Mouse (Mus musculus) liver (tissue): ENCODE measurements around the gene Slc30a1.

Experiments
- DNase-seq: peaks from one replicate; pipeline ENCODE4 v3.0.0-alpha.2; 2020; ENCODE audit warnings: mixed read lengths

Gene Slc30a1

DNA sequence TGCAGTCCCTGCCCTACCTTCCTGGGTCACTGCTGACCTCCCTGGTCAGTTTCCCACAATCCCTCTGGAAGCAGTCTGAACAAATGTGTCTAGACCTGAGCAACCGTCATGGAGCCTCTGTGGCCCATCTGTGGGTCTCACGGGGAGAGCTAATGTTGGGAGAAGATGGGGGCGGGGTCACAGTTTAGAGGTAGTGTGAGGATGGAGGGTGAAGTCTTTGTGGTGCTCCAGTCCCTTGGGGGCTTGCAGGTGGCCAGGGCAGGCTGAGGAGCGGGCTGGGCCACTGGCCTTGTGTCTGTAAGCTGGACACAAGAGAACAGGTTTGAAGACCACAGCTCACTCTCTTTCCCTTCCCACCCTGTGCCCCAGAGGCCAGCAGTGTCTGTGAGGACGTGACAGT lies 39.2 kb downstream of the Slc30a1 start:
- no peak for DNase-seq

DNA sequence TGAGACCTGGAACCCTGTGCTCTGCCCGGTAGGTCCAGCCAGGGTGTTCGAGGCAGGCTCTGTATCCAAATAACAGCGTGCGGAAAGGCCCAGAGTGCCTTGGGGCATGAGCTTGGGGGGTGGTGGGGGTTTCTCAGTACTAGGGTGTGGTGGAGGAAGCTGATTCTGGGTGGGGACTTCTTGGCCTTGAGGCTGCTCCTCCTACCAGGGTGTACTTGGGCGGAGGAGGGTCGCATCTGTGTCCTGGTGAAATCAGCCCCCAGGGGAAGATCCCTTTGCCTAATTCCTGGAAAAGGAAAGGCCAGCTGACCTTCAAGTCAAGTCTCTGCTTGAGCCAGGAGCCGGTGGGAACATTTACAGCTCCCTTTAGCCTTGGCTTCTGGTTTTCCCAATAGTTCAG lies 39.7 kb downstream of the Slc30a1 start:
- DNase-seq, result no peak

DNA sequence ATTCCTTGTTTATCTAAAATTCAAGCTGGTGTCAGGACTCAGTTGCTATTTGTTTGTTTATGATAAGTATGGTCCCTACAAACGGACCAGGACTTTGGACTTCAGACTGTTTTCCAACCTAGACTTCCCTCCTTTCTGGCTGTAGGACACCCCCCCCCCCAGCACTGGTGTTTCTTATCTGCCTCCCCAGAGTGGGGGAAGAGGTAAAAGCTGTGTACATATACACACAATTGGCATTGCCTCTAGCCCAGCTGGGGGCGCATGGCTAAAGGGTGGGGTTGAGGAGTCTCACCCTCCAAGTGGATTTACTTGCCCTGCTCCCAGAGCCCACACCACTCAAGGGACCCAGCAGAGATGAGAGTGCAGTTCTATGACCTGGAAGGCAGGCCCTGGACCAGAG lies 40.3 kb downstream of the Slc30a1 start:
- no peak for DNase-seq

DNA sequence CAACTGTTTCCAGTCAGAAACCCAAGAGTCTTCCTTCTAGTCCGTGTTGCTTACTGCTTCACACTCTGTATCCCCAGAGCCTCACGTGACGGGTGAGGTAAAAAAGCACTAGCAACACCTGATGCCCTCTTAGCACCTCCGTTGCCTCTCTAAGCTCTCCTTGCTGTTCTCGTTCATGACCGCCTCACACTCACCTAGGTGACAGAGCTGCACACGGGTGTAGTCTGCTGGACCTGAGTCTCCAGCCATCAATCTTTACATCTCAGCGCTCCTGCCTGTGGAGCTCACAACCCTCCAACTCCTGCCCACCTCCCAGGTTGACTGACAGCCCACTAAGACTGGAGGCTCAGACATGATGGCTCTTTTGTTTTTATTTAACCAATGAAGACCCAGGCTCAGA lies 41.2 kb downstream of the Slc30a1 start:
- no peak for DNase-seq

DNA sequence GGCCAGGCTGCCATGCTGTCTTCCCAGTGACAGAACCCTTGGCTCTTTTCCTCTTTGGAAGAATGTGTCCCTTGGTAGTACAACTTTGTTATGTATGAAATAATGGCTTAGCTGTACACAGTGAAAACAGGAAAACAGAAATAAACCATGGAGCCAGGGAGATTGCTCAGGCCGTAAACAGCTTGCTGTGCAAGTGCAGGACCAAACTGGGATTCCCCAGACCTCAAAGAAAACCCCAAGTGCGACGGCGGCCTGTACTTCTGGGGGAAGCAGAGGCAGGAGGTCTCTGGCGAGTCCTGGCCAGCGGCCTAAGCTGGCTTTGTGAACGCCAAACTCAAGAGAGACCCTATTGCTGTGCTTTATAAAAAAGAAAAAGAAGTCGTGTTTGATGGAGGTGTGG lies 42.0 kb downstream of the Slc30a1 start:
- no peak for DNase-seq

DNA sequence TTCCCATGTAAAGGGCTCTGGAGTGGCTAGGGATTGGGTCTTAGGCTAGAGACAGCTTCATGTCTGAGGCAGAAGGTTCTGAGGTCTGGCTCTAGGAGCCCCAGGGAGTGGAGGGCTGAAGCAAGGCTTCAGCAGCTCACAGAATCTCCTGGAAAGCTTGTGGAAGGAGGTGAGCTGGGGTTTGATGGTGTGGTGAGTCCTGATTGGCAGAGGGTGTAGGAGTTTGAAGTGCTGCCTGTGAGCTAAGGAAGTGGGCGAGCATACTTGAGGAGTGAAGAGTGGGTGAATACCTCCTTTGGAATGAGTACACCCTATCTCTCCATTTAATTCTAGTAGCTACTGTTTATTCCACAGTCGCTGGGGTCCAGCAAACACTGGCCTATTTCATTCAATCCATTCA lies 44.0 kb downstream of the Slc30a1 start:
- DNase-seq, result no peak

DNA sequence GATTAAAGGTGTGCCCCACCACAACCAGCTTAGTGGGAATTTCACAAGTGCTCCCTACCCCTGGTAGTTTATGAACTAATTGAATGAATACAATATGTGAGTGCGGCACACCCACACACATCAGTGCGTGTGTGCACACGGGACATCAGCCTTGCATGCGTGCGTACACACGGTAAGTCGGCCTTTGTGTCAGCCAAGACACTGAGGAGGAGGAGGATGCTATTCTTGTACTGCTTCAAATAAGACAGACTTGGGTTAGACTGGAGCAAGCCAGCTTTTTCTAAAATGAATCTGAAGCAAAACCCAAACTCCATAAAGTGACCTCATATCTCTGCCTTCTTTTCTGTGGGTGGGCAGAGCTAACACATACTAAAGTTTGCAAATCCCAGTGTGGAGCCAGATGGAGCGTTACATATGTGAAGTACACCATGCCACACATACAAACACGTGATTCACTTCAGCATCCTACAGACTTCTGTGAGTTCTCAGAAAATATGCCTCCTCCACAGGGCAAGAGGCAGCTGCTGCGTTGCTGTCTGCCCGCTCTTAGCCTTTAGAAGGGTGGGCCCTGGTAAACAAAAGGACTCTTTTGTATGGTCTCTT lies 46.3 kb downstream of the Slc30a1 start:
- no peak for DNase-seq

DNA sequence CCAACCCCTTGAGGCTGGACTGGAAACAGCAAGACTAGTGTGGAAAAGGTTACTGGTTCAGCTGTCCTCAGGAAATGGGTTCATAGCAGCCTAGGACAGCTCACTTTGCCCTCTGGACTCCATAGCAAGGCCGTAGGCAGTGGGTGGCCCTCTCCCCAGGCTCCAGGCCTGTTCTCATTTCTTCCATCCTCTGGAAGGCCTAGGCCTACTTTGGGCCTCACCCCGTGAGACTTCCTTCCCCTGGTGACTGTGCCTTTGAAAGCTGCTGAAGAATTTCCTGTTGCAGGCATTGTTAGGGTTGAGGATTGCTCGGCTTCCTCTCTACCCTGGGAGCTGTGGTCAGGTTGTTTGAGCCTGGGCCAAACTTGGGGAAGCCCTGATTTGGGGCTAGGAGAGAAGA lies 48.5 kb downstream of the Slc30a1 start:
- peak; percentile 19 for DNase-seq

DNA sequence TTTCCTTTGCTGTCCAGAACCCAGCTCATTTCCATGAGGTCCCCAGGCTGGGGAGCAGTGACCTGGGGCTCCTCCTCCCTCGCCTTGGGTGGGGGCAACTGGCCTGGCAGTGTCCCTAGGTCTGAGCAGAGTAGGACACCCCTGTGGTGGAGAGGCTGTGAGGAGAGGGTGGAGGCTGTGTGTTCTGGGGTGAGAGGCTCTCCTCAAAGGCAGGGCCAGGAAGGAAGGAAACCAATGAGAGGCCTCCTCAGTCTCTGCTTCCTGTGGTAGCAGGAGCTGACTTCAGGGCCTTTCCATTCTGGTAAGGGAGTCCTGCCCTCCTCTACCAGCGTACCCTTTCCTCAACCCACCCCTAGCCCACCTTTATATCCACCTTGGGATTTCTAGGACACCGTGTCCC lies 49.7 kb downstream of the Slc30a1 start:
- DNase-seq, result no peak

DNA sequence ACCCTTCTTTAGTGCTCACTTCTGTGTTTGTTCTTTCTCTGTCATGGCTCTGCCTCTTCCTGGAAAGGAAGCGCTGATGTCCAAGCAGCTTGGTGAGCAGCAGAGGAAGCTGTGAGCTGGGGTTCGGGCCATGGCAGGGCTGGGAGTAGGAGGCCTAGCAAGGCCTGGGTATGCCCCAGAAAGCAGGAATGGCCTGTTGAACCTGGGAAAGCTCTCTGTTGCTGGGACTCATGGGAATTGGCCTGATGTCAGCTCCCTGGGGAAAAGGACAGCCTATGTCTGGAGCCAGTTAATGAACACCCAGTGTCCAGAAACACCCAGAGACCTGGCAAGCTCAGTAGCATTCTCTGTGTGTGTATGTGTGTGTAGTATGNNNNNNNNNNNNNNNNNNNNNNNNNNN lies 50.3 kb downstream of the Slc30a1 start:
- no peak for DNase-seq

DNA sequence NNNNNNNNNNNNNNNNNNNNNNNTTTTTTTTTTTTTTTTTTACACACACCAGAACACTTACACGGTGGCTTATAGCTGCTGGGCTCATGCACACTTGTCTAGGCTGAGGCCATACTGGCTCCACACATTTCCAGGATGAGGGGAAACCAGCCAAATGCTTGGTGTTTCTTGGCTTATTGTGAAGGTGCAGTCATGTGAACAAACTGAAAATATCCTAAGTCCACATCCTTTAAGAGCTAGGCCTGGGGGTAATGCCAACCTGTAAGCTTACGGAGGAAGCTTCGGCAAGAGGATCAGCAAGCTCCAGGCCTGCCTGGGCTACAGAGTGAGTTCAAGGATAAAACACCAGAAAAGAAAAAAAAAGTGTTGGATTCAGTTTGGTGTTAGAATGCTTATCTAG lies 50.8 kb downstream of the Slc30a1 start:
- DNase-seq, result no peak

DNA sequence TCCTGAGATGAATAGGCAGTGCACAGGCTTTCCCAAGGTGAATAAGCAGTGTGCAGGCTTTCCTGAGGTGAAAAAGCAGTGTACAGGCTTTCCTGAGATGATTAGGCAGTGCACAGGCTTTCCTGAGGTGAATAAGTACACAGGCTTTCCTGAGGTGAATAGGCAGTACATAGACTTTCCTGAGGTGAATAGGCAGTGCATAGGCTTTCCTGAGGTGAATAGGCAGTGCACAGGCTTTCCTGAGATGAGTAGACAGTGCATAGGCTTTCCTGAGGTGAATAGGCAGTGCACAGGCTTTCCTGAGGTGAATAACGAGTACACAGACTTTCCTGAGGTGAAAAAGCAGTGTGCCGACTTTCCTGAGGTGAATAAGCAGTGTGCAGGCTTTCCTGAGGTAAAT lies 54.4 kb downstream of the Slc30a1 start:
- no peak for DNase-seq
